Mouse (Mus musculus) layer of hippocampus, postnatal 14 days (tissue): ENCODE measurements at regions not wholly inside any gene's neighbourhood (a gene's known extent, or its start where the extent isn't known, plus 50 kb on each side); places are given as distances from the start of the nearest gene placed in this dataset.
A peak's percentile ranks its signal among the peaks of the same experiment; 100 is the strongest.

ENCODE experiments used
- DNase-seq, 2 experiments: peaks; one replicate each; pipeline ENCODE4 v3.0.0; 2021 to 2022; ENCODE audit warnings: low spot score in 2 of 2, mixed read lengths in 1 of 2

- DNase-seq: no peak
Measured at GRCm38 (mm10) chr1:31448913-31449312, 226.3 kb downstream of the Pih1d3 start.

DNA sequence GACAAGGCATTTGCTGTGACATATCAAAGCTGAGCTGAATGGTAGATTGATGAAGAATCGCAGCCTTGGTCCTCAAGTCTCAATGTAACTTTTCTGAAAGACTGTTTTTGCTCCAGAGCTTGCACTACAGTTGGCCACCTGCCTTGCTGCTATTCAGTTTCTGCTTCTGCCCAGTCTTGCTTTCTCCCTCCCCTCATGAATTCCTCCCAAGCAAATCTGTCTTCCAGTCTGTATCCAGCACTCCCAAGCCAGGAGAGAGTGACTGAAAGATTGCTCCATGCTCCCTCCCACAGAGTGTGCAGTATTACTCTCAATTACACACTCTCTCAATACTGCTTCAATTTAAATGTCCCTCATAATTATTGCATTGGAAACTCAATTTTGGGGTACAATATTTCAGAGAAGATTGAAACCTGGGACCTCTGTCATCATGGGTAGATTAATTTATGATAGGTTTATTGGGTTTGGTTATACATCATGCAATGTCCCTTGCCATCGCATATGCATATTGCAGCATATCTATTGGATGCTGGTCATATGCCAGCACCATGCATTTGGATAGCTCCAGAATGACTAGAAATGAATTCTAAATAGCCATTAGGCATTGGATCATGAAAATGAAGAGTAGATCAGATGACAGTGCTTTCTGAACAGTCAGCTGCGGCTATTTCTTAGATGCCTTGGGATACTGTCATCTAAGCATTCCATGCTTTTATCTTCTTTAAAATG is 231.3 kb downstream of the Pih1d3 start:
- DNase-seq: peak in 1 of 2 experiments; percentile 44

DNA sequence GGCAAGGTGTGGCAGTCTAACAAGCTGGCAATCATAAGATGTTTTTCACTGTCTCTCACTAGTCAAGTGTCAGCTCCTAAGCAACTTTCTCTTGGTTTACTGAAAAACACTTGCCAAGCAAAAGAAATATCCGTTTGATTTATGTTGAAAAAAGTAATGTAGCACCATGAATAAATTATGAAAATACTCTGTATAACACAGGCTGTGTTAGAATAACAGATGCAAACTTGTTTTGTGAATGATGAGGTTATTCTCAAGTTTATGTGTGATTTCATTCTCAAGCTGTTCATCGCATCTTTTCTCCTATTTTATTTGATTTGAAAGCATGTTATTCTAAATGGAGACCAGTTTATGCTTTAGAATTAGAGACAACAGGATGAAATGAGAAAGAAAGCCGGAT is 239.7 kb downstream of the Pih1d3 start:
- DNase-seq: peak in 1 of 2 experiments; percentile 6
